In the genomic region with DNA sequence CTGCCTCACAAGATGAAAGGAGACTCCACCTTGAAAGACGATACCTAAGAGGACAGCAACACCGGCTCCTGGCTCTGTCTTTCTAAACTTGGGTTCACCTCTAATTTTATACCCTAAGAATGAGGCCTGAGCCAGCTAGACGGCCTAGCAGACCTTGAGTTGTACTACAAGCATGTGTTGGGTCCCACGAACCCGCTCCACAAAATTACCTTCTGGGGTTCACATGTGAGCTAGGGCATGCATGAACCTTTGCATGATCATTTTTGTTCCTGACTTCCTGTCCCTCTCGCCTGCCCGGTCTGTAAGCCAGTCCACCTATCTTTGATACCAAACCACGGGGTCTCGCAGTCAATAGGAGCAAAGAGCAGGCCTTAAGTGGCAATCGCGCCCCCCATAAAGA, we compare ENCODE assay signal across 7 mouse cellular contexts. TPM values are rescaled to one million over a fixed set of nuclear protein-coding genes. Genes with fewer than 3 reads are reported as not detected.
DNase-seq lines count a peak whose midpoint lies in the region; ATAC-seq and TF ChIP-seq lines count a peak whose summit lies in the region.

No protein-coding gene starts in this region.

- H3K4me1 ChIP-seq in lung, postnatal 0 days (ENCODE audit: insufficient read depth, low read depth, low read length): no peaks in the 10 kb centered on the region
- H3K4me1 ChIP-seq in hindbrain, postnatal 0 days (ENCODE audit: insufficient read depth, low read length): no peaks in the 10 kb centered on the region

- peak overlapping the region; percentile 54; the same call in 1 of the 2 replicates for H3K9ac ChIP-seq in lung, postnatal 0 days (replicated peaks; ENCODE audit: low read depth)
- peak overlapping the region; percentile 77 for H3K9ac ChIP-seq in hindbrain, postnatal 0 days (replicated peaks; ENCODE audit: low read length)

- H3K36me3 ChIP-seq in lung, postnatal 0 days (ENCODE audit: insufficient read depth, low read length): no peaks in the 10 kb centered on the region
- peaks cover 27% of the 10 kb centered on the region for H3K36me3 ChIP-seq in hindbrain, postnatal 0 days (ENCODE audit: insufficient read depth, low read length)

- 0 out of 2 replicates have a peak overlapping the region, but pooled peaks have one; percentile 73 for H3K27ac ChIP-seq in lung, postnatal 0 days (ENCODE audit: low read length)
- peak overlapping the region; percentile 89 for H3K27ac ChIP-seq in hindbrain, postnatal 0 days

- no peak for TF ChIP-seq EP300 in lung, postnatal 0 days (IDR thresholded peaks at IDR 0.05)

- H3K9me3 ChIP-seq in lung, postnatal 0 days (ENCODE audit: low read length): no peaks in the 10 kb centered on the region
- H3K9me3 ChIP-seq in hindbrain, postnatal 0 days (ENCODE audit: low read length): no peaks in the 10 kb centered on the region

- no peak for ATAC-seq in lung, postnatal 0 days
- ATAC-seq in hindbrain, postnatal 0 days: no peak

- no peak for TF ChIP-seq CTCF in lung, postnatal 0 days (IDR thresholded peaks at IDR 0.05)
- TF ChIP-seq CTCF in hindbrain, postnatal 0 days (IDR thresholded peaks at IDR 0.05; ENCODE audit: low read depth): no peak

- peak overlapping the region; percentile 82 for H3K4me2 ChIP-seq in lung, postnatal 0 days (replicated peaks; ENCODE audit: low read depth, low read length)
- H3K4me2 ChIP-seq in hindbrain, postnatal 0 days (ENCODE audit: low read depth, low read length): peak overlapping the region; percentile 82

- DNase-seq in lung, postnatal 0 days (ENCODE audit: low spot score): no peak
- no peak for DNase-seq in lung, postnatal 36 days
- DNase-seq in embryo, embryonic 9.5 days (ENCODE audit: extremely low spot score): peak; percentile 46
- DNase-seq in hindbrain, postnatal 0 days (ENCODE audit: low spot score): no peak
- peak; percentile 48 for DNase-seq in neural tube, embryonic 10.5 days (ENCODE audit: extremely low spot score, low spot score)
- DNase-seq in left cerebral cortex, postnatal 14 days (ENCODE audit: low spot score in 2 of 2): no peak
- DNase-seq in testis, postnatal 14 days (ENCODE audit: low spot score): no peak

- H3K4me3 ChIP-seq in lung, postnatal 0 days (ENCODE audit: low read depth, low read length): peak overlapping the region; percentile 70
- peak overlapping the region; percentile 91 for H3K4me3 ChIP-seq in hindbrain, postnatal 0 days (ENCODE audit: low read length)

- H3K27me3 ChIP-seq in lung, postnatal 0 days (replicated peaks; ENCODE audit: insufficient read depth, low read length): no peaks in the 10 kb centered on the region
- no peaks in the 10 kb centered on the region for H3K27me3 ChIP-seq in hindbrain, postnatal 0 days (ENCODE audit: insufficient read depth, low read length)

- intact Hi-C loops in left cerebral cortex, postnatal 14 days (cut with DNase I): loop anchor here (10.0 kb wide), 1 partner anchor 257 kb away; no protein-coding TSS in a partner anchor

- WGBS in lung, postnatal 0 days: 2% methylated on average over 11 of the region's 11 CpGs
- 6% methylated on average over 11 of the region's 11 CpGs for WGBS in hindbrain, postnatal 0 days

RNA-seq across cellular contexts. Expression of gene Gm20390, which starts 0.7 kb away (rescaled TPM):
- 91.0 and 120 TPM in 2 replicates for polyA plus RNA-seq in lung, postnatal 0 days (2015; fragmentation: Nextera tagmentation; extraction: Ambion mirVana)
- total RNA-seq in hindbrain, postnatal 0 days (2014; rRNA removed): 124 and 128 TPM in 2 replicates
- polyA plus RNA-seq in hindbrain, postnatal 0 days (2015; fragmentation: Nextera tagmentation; extraction: Ambion mirVana): 402 and 417 TPM in 2 replicates
- 100 to 1,000 TPM; 131 to 161 TPM for total RNA-seq in left cerebral cortex, postnatal 14 days (2021)

RNA-seq across cellular contexts. Expression of gene Nme1, which starts 0.9 kb away (rescaled TPM):
- 35.2 and 42.4 TPM in 2 replicates for polyA plus RNA-seq in lung, postnatal 0 days (2015; fragmentation: Nextera tagmentation; extraction: Ambion mirVana)
- total RNA-seq in hindbrain, postnatal 0 days (2014; rRNA removed): 44.8 and 49.7 TPM in 2 replicates
- polyA plus RNA-seq in hindbrain, postnatal 0 days (2015; fragmentation: Nextera tagmentation; extraction: Ambion mirVana): 309 and 356 TPM in 2 replicates
- 100 to 1,000 TPM; 104 to 109 TPM for total RNA-seq in left cerebral cortex, postnatal 14 days (2021)

RNA-seq across cellular contexts. Expression of gene Nme2, which starts 11.3 kb away (rescaled TPM):
- polyA plus RNA-seq in lung, postnatal 0 days (2015; fragmentation: Nextera tagmentation; extraction: Ambion mirVana): 246 and 280 TPM in 2 replicates
- total RNA-seq in hindbrain, postnatal 0 days (2014; rRNA removed): 302 and 328 TPM in 2 replicates
- polyA plus RNA-seq in hindbrain, postnatal 0 days (2015; fragmentation: Nextera tagmentation; extraction: Ambion mirVana): 138 and 161 TPM in 2 replicates
- 100 to 1,000 TPM in 1 of 2 experiments, 10 to 100 TPM in 1; 93.0 to 113 TPM for total RNA-seq in left cerebral cortex, postnatal 14 days (2021)

RNA-seq across cellular contexts. Expression of gene Spag9, which starts 28.5 kb away (rescaled TPM):
- polyA plus RNA-seq in lung, postnatal 0 days (2015; fragmentation: Nextera tagmentation; extraction: Ambion mirVana): 77.9 and 87.4 TPM in 2 replicates
- total RNA-seq in hindbrain, postnatal 0 days (2014; rRNA removed): 110 and 114 TPM in 2 replicates
- polyA plus RNA-seq in hindbrain, postnatal 0 days (2015; fragmentation: Nextera tagmentation; extraction: Ambion mirVana): 84.8 and 89.1 TPM in 2 replicates
- 100 to 1,000 TPM; 257 to 273 TPM for total RNA-seq in left cerebral cortex, postnatal 14 days (2021)

Comparison
In these comparisons a context has a peak if more than half of its experiments do, and no peak if none do; other contexts are left out.
1. DNase-seq: peak in embryo, embryonic 9.5 days (single experiment) and neural tube, embryonic 10.5 days (single experiment); none in lung, postnatal 0 days (single experiment), lung, postnatal 36 days (single experiment), hindbrain, postnatal 0 days (single experiment), left cerebral cortex, postnatal 14 days (0 of 2) and testis, postnatal 14 days (single experiment).